Mouse (Mus musculus): ENCODE measurements around the gene Bola3. TPM values are rescaled to one million over a fixed set of nuclear protein-coding genes. Genes with fewer than 3 reads are reported as not detected.

Bola3 gene
- 121 and 145 TPM in 2 replicates for polyA plus RNA-seq (2015; fragmentation: Nextera tagmentation; extraction: Ambion mirVana)

DNA sequence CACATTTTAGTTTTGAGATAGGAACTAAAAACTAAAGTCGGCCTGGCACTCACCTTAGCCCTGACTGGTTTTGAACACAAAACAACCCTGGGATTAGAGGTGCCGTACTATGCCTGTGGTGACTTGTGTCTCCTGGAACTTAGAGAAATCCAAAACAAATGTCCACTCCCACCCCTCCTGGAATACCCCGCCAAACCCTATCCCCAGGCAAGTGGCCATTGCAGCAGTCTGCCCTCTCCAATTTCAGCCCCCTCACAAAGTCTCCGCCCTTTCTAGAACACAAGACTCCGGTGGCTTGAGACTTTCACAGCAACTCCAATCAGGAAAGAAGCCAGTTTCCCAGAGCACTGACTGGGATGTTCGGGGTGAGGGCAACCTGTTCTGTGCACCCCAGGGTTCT is at the start of gene Bola3:
Gene Bola3, plus strand, starts transcription at position 275 of the 400 bp plus-strand sequence.
- peak; percentile 12; the same call in 1 of the 2 replicates for ATAC-seq (ENCODE audit: insufficient read depth, low FRiP score)
- no peaks in the 10 kb centered on the region for H3K9me3 ChIP-seq (replicated peaks; ENCODE audit: control insufficient read depth, low read length)

DNA sequence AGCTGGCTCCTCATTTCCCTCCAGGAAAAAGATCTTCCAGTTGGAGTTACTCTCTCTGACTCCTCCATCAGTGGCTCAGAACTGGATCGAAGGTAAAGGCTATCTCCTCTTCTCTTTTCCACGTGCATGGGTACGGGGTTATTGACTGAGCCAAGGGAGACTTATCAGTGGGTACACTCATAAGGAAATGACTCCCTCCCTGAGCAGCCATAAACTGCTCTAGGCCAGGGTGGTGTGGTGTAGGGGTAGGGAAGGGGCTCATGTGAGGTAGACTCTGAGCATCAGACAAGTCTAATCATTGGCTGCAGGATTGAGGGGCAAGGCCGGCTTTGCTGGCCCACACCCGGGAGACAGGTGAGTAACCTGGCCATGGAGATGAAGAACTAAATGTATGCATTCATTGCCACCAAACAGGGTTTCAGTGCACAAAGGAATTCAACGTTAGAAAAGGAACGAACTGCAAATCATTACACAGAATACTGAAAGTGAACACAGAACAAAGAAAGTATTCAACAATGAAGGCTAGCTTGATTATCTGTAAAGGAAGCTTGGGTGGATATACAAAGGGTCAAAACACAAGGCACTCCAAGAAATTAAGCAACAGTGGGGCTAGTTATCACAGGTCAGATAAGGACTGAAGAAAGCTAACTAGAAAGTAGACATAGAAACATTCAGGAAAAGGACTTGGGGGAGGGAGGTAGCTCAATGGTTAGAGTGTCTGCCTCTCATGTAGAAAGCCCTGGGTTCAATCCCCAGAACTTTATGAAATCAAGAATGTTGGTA is 48.3 kb upstream of the Bola3 start:
- Histone ChIP-seq H3K9ac (ENCODE audit: low read length) (no peak overlapping the region), H3K4me1 (ENCODE audit: control insufficient read depth, insufficient read depth, low read length) (no peaks in the 10 kb centered on the region), H3K4me2 (ENCODE audit: low read depth, low read length) (no peak overlapping the region), H3K4me3 (replicated peaks; ENCODE audit: low read length) (no peak overlapping the region), H3K27ac (ENCODE audit: low read length) (peak overlapping the region; percentile 31), H3K36me3 (ENCODE audit: control insufficient read depth, insufficient read depth, low read length) (no peaks in the 10 kb centered on the region), H3K27me3 (ENCODE audit: control insufficient read depth, insufficient read depth, low read length) (no peaks in the 10 kb centered on the region), H3K9me3 (replicated peaks; ENCODE audit: control insufficient read depth, low read length) (no peaks in the 10 kb centered on the region)
- WGBS: 73% methylated on average over 7 of the region's 7 CpGs
- peak; percentile 81 for ATAC-seq (ENCODE audit: insufficient read depth, low FRiP score)

More for the DNA sequence above, at the start of gene Bola3:
- peak within 1 kb of the TSS; percentile 87 for H3K4me3 ChIP-seq (replicated peaks; ENCODE audit: low read length)
- 32% methylated on average over 6 of the region's 6 CpGs for WGBS
- H3K27ac ChIP-seq (ENCODE audit: low read length): peak within 1 kb of the TSS; percentile 56; the same call in 1 of the 2 replicates
- H3K27me3 ChIP-seq (ENCODE audit: control insufficient read depth, insufficient read depth, low read length): no peaks in the 10 kb centered on the region
- peaks cover 20% of the 10 kb centered on the region for H3K4me1 ChIP-seq (ENCODE audit: control insufficient read depth, insufficient read depth, low read length)
- H3K9ac ChIP-seq (ENCODE audit: low read length): peak within 1 kb of the TSS; percentile 95
- no peaks in the 10 kb centered on the region for H3K36me3 ChIP-seq (ENCODE audit: control insufficient read depth, insufficient read depth, low read length)
- peak within 1 kb of the TSS; percentile 71 for H3K4me2 ChIP-seq (ENCODE audit: low read depth, low read length)

DNA sequence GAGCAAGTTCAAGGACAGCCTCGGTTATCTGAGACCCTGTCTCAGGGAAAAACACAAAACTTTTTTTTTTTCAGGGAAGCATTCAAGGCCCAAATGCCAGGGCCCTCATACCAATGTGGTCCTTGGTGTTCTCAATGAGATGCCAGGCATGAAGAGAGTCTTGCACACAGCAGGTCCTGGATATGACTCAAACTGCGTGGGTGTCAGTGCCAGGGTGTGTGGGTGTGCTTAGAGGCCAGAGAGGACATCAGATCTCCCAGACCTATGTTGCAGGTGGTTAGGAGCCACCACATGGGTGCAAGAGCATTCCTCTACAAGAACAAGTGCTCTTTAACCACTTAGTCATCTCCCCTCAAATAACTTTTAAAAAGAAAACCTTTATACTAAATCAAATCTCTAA is 47.7 kb upstream of the Bola3 start:
- WGBS: 86% methylated on average over 2 of the region's 2 CpGs
- H3K4me3 ChIP-seq (replicated peaks; ENCODE audit: low read length): no peak overlapping the region
- no peak overlapping the region for H3K9ac ChIP-seq (ENCODE audit: low read length)
- 0 out of 2 replicates have a peak, but pooled peaks cover 4% of the 10 kb centered on the region for H3K36me3 ChIP-seq (ENCODE audit: control insufficient read depth, insufficient read depth, low read length)
- no peak for ATAC-seq (ENCODE audit: insufficient read depth, low FRiP score)
- H3K4me2 ChIP-seq (ENCODE audit: low read depth, low read length): no peak overlapping the region
- H3K9me3 ChIP-seq (replicated peaks; ENCODE audit: control insufficient read depth, low read length): no peaks in the 10 kb centered on the region
- H3K27me3 ChIP-seq (ENCODE audit: control insufficient read depth, insufficient read depth, low read length): no peaks in the 10 kb centered on the region
- H3K4me1 ChIP-seq (ENCODE audit: control insufficient read depth, insufficient read depth, low read length): no peaks in the 10 kb centered on the region
- no peak overlapping the region for H3K27ac ChIP-seq (ENCODE audit: low read length)

DNA sequence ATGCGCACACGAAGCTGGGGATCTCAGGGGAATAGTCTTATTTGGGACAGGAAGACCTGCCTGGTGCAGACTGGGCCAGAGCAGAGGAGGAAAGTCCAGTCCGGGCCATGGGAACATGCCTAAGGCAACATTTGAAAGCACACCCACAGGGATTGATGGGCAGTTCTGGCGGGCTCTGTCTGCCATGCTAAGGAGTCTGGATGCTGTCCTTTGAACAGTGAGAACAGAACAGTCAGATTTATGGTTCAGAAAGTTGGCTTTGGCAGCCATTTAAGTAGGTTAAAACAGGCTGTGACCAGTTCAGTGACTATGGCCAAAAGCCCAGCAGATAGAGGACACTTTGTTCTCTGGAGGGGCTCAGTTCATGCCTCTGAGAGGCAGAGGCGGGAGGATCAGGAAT is 46.7 kb upstream of the Bola3 start:
- peaks cover 9% of the 10 kb centered on the region; the same call in 1 of the 2 replicates for H3K36me3 ChIP-seq (ENCODE audit: control insufficient read depth, insufficient read depth, low read length)
- no peaks in the 10 kb centered on the region for H3K27me3 ChIP-seq (ENCODE audit: control insufficient read depth, insufficient read depth, low read length)
- no peak for ATAC-seq (ENCODE audit: insufficient read depth, low FRiP score)
- no peak overlapping the region for H3K4me2 ChIP-seq (ENCODE audit: low read depth, low read length)
- no peaks in the 10 kb centered on the region for H3K4me1 ChIP-seq (ENCODE audit: control insufficient read depth, insufficient read depth, low read length)
- H3K27ac ChIP-seq (ENCODE audit: low read length): no peak overlapping the region
- H3K9ac ChIP-seq (ENCODE audit: low read length): no peak overlapping the region
- no peaks in the 10 kb centered on the region for H3K9me3 ChIP-seq (replicated peaks; ENCODE audit: control insufficient read depth, low read length)
- H3K4me3 ChIP-seq (replicated peaks; ENCODE audit: low read length): no peak overlapping the region
- 73% methylated on average over 5 of the region's 5 CpGs for WGBS

DNA sequence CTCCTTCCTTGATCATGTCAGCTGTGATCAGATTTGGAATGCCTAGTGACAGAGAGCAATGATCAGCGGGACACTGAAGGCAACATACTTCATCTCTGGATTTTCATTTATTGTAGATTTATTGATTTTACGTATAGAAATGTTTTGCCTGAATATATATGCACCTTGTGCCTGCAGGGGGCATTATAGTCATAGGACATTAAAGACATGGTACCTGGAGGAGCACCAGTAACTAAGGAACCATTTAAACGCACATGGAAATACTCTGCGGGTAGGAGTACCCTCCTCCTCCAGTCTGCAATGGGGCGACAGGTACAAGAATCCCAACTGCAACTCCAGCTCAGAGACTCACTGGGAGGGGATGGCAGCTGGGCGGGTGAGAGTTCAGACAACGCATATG is 39.9 kb upstream of the Bola3 start:
- 86% methylated on average over 7 of the region's 7 CpGs for WGBS
- Histone ChIP-seq H3K4me3 (replicated peaks; ENCODE audit: low read length) (no peak overlapping the region), H3K9ac (ENCODE audit: low read length) (no peak overlapping the region), H3K36me3 (ENCODE audit: control insufficient read depth, insufficient read depth, low read length) (peaks cover 17% of the 10 kb centered on the region), H3K4me1 (ENCODE audit: control insufficient read depth, insufficient read depth, low read length) (no peaks in the 10 kb centered on the region), H3K9me3 (replicated peaks; ENCODE audit: control insufficient read depth, low read length) (no peaks in the 10 kb centered on the region), H3K27me3 (ENCODE audit: control insufficient read depth, insufficient read depth, low read length) (no peaks in the 10 kb centered on the region), H3K27ac (ENCODE audit: low read length) (no peak overlapping the region), H3K4me2 (ENCODE audit: low read depth, low read length) (no peak overlapping the region)
- no peak for ATAC-seq (ENCODE audit: insufficient read depth, low FRiP score)

DNA sequence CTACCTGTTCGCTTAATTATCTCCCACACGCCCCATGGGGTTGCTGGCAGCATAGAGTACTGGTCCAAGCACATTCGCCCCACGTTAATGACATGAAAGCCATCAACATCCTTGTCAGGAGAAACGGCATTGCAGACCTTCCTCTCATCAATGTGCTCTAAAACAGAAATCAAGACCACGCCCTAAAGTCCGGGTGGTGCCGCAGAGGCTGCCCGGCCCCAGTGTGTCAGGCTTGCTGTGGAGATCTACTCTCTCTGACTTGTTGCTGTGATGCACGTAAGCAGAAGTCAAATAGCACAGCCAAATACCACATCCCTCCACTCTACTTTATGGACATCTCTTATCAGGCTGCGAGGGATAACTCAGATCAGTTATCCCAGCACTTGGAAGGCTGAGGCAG is 37.7 kb upstream of the Bola3 start:
- no peaks in the 10 kb centered on the region for H3K9me3 ChIP-seq (replicated peaks; ENCODE audit: control insufficient read depth, low read length)
- no peak overlapping the region for H3K4me2 ChIP-seq (ENCODE audit: low read depth, low read length)
- no peak overlapping the region for H3K27ac ChIP-seq (ENCODE audit: low read length)
- 89% methylated on average over 11 of the region's 11 CpGs for WGBS
- no peak for ATAC-seq (ENCODE audit: insufficient read depth, low FRiP score)
- H3K27me3 ChIP-seq (ENCODE audit: control insufficient read depth, insufficient read depth, low read length): no peaks in the 10 kb centered on the region
- peaks cover 13% of the 10 kb centered on the region for H3K36me3 ChIP-seq (ENCODE audit: control insufficient read depth, insufficient read depth, low read length)
- H3K4me3 ChIP-seq (replicated peaks; ENCODE audit: low read length): no peak overlapping the region
- no peak overlapping the region for H3K9ac ChIP-seq (ENCODE audit: low read length)
- peaks cover 4% of the 10 kb centered on the region for H3K4me1 ChIP-seq (ENCODE audit: control insufficient read depth, insufficient read depth, low read length)

DNA sequence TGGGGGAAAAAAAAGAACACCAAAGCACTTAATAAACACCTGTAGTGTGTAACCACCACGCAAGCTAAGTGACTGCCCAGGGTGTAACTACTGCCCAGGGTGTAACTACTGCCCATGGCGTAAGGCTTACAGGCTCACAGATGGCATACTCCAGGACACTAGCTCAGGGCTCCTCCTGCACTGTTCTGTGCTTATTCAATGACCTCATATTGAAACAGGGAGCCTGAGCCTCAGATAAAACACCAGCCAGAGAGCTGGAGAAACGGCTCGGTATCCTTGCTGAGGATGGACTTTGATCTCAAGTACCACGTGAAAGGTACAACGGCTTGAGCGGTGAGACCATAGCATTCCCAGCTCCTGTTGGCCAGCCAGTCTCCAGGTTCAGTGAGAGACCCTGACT is 36.9 kb upstream of the Bola3 start:
- Histone ChIP-seq H3K27ac (ENCODE audit: low read length) (peak overlapping the region; percentile 64), H3K4me3 (replicated peaks; ENCODE audit: low read length) (no peak overlapping the region), H3K36me3 (ENCODE audit: control insufficient read depth, insufficient read depth, low read length) (peaks cover 8% of the 10 kb centered on the region), H3K4me1 (ENCODE audit: control insufficient read depth, insufficient read depth, low read length) (peaks cover 11% of the 10 kb centered on the region), H3K4me2 (ENCODE audit: low read depth, low read length) (no peak overlapping the region), H3K27me3 (ENCODE audit: control insufficient read depth, insufficient read depth, low read length) (no peaks in the 10 kb centered on the region), H3K9ac (ENCODE audit: low read length) (no peak overlapping the region), H3K9me3 (replicated peaks; ENCODE audit: control insufficient read depth, low read length) (no peaks in the 10 kb centered on the region)
- WGBS: 80% methylated on average over 7 of the region's 7 CpGs
- peak; percentile 84 for ATAC-seq (ENCODE audit: insufficient read depth, low FRiP score)

DNA sequence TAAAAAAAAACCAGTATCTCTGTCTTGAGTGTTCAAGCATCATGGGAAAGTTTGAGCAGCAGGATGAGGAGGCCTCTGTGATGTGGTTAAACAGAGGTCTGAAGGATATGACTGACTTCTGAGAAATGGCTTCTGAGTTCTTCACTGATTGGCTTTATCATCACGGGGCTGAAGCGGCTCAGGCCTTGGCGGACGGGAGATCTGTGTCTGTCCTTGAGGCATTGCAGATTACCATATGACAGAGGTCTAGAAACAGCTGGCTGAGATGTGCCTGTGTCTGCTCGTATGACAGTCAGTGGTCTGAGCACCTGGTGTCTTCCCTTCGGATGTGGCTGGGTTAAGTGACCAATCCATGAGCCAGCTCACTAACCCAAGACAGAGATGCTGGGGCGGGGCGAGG is 36.4 kb upstream of the Bola3 start:
- 86% methylated on average over 8 of the region's 8 CpGs for WGBS

DNA sequence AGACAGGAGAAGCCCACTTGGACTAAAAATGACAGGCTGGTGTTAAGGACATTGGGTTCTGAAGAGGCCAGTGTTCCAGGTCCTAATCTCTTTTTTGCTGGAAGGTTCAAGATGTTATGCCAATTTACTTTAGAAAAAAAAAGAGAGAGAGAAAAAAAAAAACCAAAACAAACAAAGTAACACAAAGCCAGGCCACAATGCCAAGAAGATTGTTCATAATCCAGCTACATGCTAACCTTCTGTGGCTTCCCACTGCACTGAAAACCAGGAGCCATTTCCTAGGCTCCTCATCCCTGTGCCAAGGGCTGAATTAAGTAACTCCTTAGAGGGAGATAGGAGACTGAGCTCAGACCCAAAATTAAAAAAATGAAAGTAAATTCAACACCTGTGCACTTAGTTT is 33.7 kb upstream of the Bola3 start:
- Histone ChIP-seq H3K4me1 (ENCODE audit: control insufficient read depth, insufficient read depth, low read length) (peaks cover 11% of the 10 kb centered on the region), H3K27me3 (ENCODE audit: control insufficient read depth, insufficient read depth, low read length) (no peaks in the 10 kb centered on the region), H3K4me2 (ENCODE audit: low read depth, low read length) (no peak overlapping the region), H3K36me3 (ENCODE audit: control insufficient read depth, insufficient read depth, low read length) (peaks cover 8% of the 10 kb centered on the region), H3K4me3 (replicated peaks; ENCODE audit: low read length) (no peak overlapping the region), H3K27ac (ENCODE audit: low read length) (no peak overlapping the region), H3K9ac (ENCODE audit: low read length) (no peak overlapping the region), H3K9me3 (replicated peaks; ENCODE audit: control insufficient read depth, low read length) (no peaks in the 10 kb centered on the region)
- no peak for ATAC-seq (ENCODE audit: insufficient read depth, low FRiP score)

More for the DNA sequence above, 36.4 kb upstream of the Bola3 start:
- Histone ChIP-seq H3K4me1 (ENCODE audit: control insufficient read depth, insufficient read depth, low read length) (peaks cover 11% of the 10 kb centered on the region), H3K27ac (ENCODE audit: low read length) (no peak overlapping the region), H3K9me3 (replicated peaks; ENCODE audit: control insufficient read depth, low read length) (no peaks in the 10 kb centered on the region), H3K36me3 (ENCODE audit: control insufficient read depth, insufficient read depth, low read length) (peaks cover 8% of the 10 kb centered on the region), H3K4me3 (replicated peaks; ENCODE audit: low read length) (no peak overlapping the region), H3K4me2 (ENCODE audit: low read depth, low read length) (no peak overlapping the region), H3K27me3 (ENCODE audit: control insufficient read depth, insufficient read depth, low read length) (no peaks in the 10 kb centered on the region), H3K9ac (ENCODE audit: low read length) (no peak overlapping the region)
- no peak for ATAC-seq (ENCODE audit: insufficient read depth, low FRiP score)

Measured in stomach, embryonic 16.5 days (tissue).